Mouse (Mus musculus): Measurements from ENCODE around the gene Vrk2. TPM values are rescaled to one million over a fixed set of nuclear protein-coding genes. Genes with fewer than 3 reads are reported as not detected.

Vrk2 gene
- polyA plus RNA-seq (2012; rRNA removed): 2.1 and 2.2 TPM in 2 replicates

GRCm38 (mm10) chr11:26593061-26594059, at the start of gene Vrk2, which contains the start of gene Gm6899:
Gene Vrk2, minus strand, starts transcription at chr11:26593999.
Gene Gm6899, plus strand, starts transcription at chr11:26593241.
- WGBS: under 1% methylated on average over 60 of the region's 60 CpGs
- peak; percentile 56 for DNase-seq (ENCODE audit: low read depth, low spot score)

- 85% methylated on average over 1 of the region's 1 CpGs for WGBS
- no peak for DNase-seq (ENCODE audit: low read depth, low spot score)
These were observed 48.3 kb upstream of the Vrk2 start for GRCm38 (mm10) chr11:26642141-26642540.

GRCm38 (mm10) chr11:26640314-26640785, 46.6 kb upstream of the Vrk2 start:
- WGBS: 38% methylated on average over 8 of the region's 8 CpGs
- DNase-seq (ENCODE audit: low read depth, low spot score): no peak

- WGBS: 77% methylated on average over 1 of the region's 1 CpGs
- no peak for DNase-seq (ENCODE audit: low read depth, low spot score)
These were observed 42.4 kb upstream of the Vrk2 start for GRCm38 (mm10) chr11:26636239-26636638.

- DNase-seq (ENCODE audit: low read depth, low spot score): no peak
- 80% methylated on average over 5 of the region's 5 CpGs for WGBS
These were observed 28.9 kb upstream of the Vrk2 start for GRCm38 (mm10) chr11:26622727-26623126.

DNA sequence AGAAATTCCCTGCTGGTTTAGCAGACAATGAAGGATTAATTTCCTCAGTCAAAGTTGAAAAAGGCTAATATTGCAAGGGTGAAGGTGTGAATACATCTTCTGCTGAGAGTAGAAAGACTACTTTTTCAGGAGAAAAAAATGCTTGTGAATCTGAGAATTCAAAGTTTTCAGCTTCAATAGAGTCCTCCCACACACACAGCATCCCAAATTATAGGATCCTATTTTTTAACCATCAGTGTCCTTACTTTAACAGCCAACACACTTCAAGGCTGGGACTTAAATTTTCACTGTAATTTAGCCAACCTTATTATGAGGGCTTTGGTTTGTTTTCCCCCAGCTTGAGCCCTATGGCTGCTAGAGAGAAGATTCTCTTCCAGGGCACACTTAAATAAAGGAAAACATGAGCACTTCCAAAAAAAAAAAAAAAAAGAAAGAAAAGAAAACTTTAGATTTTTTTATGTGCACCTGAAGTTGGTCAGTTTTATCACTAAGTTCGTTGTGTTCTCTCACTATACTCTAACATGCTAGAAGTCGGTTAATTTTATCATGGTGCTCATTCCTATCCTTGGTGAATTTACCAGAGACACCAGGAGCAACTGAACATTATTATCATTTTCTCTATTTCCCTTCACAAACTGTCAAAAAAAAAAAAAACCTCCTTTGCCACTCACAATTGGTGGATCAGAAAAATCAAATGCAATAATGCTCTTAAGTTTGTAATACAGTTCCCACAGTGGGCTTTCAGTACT, 24.9 kb upstream of the Vrk2 start:
- 83% methylated on average over 2 of the region's 2 CpGs for WGBS
- DNase-seq (ENCODE audit: low read depth, low spot score): no peak

DNA sequence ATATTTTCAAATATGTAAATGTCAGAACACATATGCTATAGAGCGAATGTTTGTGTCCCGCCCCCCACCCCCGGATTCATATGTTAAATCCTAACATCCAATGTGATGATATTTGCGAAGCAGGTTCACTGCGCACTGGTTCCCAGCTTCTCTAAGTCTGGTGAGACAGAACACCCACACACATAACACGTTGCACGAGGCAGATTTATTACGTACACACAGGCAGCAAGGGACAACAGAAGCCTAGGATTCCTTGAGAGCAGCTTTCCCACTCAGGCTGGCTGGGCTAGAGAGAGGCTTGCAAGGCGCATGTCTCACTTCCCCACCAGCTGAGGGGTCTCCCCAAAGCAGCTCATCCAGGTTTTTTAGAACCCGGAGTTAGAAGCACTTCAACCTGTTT, 15.0 kb upstream of the Vrk2 start:
- WGBS: 61% methylated on average over 10 of the region's 10 CpGs
- no peak for DNase-seq (ENCODE audit: low read depth, low spot score)

DNA sequence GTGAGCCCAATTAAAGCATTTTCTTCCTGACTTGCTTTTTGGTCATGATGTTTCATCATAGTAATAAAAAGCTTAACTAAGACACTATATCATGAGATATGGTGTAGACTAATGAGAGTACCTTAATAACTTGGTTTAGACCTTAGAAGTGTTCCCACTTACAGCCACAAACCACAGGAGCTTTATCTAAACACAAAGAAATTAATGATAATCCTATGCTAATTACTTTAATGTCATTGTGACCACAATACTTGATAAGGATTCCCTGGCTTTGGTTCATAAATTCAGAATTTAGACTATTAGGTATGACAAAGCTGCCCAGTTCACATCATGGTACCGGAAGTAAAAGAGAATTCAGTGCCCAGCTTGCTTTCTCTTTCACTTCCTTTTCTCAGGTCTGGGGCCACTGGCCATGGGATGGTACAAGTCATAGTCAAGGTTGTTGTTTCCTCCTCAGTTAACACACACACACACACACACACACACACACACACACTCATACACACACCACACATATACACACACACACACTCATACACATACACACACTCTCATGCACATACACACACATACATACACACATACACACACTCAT, 10.4 kb upstream of the Vrk2 start:
- DNase-seq (ENCODE audit: low read depth, low spot score): no peak
- 80% methylated on average over 1 of the region's 1 CpGs for WGBS

DNA sequence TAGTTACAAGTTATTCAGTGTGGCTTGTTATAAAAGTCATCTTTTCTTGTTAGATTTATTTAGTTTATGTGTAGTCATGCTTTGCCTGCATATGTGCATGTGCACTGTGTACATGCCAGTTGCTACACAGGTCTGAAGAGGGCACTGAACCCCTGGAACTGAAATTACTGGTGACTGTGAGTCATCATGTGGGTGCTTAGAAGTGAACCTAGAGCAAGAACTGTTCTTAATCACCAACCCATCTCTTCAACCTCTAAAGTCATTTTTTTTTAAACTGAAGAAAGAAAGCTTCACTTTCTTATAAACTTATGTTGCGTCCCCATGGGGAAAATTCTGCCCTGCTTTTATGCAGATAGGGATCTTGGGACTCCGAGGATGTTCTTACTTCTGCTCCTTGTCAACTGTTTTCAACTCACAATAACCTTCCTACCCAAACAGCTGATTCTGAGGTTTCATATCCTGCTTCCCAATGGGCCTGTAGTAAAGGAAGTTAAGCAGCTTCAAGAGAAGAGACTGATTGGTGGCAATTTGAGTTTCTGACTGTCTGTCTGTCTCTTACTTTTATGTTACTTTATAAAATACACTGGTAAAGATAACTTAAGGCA, 7.9 kb upstream of the Vrk2 start:
- no peak for DNase-seq (ENCODE audit: low read depth, low spot score)
- WGBS: 85% methylated on average over 2 of the region's 2 CpGs

GRCm38 (mm10) chr11:26600692-26601091, 6.9 kb upstream of the Vrk2 start:
- WGBS: 82% methylated on average over 4 of the region's 4 CpGs
- DNase-seq (ENCODE audit: low read depth, low spot score): no peak

- DNase-seq (ENCODE audit: low read depth, low spot score): no peak
These were observed 5.1 kb upstream of the Vrk2 start for GRCm38 (mm10) chr11:26598876-26599275.

GRCm38 (mm10) chr11:26597761-26598160, 4.0 kb upstream of the Vrk2 start:
- WGBS: 52% methylated on average over 6 of the region's 6 CpGs
- no peak for DNase-seq (ENCODE audit: low read depth, low spot score)

More at GRCm38 (mm10) chr11:26598876-26599275, 5.1 kb upstream of the Vrk2 start:
- 33% methylated on average over 1 of the region's 1 CpGs for WGBS

GRCm38 (mm10) chr11:26597145-26597544, 3.3 kb upstream of the Vrk2 start:
- DNase-seq (ENCODE audit: low read depth, low spot score): no peak
- 58% methylated on average over 6 of the region's 6 CpGs for WGBS

DNA sequence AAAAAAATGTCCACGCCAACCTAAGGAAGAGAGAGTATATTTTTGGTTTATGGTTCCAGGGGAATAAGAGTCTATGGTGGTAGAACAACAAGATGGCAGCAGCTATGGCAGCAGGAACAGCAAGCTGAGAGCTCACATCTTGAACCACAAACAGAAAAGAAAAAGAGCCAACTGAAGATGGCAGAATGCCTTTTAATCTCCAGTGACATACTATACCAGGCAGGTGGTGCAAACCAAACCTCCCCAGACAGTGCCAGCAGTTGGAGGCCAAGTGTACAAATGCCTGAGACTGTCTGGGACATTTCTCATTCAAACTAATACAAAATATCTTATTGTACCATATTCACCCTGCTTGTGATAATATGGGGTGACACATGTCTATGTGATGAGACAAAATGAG, 2.4 kb upstream of the Vrk2 start:
- no peak for DNase-seq (ENCODE audit: low read depth, low spot score)
- WGBS: 88% methylated on average over 1 of the region's 1 CpGs

DNA sequence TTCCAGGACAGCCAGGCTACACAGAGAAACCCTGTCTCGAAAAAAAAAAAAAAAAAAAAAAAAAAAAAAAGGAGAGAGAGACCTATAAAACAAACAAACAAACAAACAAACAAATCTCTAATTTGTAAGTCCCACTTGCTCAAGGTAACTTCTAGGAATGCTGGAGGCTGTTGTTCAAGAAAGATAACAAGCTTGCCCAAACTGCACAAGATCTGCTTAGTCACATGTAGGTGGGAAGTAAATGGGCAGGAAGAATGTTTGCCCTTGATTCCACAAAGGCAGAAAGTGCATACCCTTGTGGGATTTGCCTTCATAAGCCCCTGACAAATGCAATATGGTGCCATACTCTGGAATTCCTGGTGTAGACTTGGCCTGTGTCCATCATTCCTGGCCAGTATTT, 688 bp upstream of the Vrk2 start:
- no peak for DNase-seq (ENCODE audit: low read depth, low spot score)
- WGBS: 58% methylated on average over 1 of the region's 1 CpGs

DNA sequence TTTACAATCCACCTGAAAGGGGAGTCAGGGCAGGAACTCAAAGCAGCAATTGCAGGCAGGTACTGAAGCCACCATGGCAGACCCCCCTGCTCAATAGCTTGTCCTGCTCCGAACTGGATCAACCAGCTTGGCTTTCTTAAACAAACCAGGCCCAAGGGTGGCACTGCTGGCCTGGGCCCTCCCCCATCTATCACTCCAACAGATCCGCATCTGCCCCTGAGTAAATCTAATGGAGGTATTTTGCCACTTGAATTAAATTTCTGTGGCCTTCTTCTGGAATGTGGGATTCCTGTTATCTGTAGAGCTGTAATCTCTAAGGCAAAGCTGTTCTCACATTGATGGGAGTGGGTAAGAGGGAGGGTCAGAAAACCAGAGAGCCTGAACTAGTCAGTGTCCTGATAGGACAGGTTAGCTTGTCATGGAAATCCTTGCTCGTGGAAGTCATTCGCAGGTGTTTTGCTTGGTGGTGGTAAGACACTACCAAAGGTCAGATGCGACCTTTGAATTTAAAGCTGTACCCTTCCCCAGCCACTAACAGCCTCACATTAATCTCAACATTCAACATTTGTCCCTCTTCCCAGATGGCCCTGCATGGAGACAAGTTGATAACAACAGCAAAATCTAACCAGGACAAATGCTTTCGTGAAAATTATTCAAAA, 1.3 kb downstream of the Vrk2 start:
- WGBS: 21% methylated on average over 6 of the region's 6 CpGs
- DNase-seq (ENCODE audit: low read depth, low spot score): peak; percentile 6

DNA sequence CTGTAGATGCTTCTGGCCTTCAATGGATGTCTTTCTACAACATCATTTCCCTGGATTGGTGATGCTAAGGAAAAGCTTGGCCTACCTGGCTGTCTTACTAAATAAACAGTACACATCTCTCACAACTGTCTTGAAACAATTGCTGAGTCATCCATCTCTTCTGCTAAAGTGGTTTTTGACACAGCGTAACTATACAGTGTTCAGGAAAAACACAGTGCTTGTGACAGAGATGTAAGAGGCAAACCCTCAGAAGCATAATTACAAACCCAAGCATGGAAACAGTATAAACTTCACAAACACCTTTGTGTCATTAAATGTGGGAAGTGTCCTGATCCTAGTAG, 6.6 kb downstream of the Vrk2 start:
- WGBS: 98% methylated on average over 1 of the region's 1 CpGs
- DNase-seq (ENCODE audit: low read depth, low spot score): no peak

- DNase-seq (ENCODE audit: low read depth, low spot score): no peak
- WGBS: 70% methylated on average over 6 of the region's 6 CpGs
These were observed 7.2 kb downstream of the Vrk2 start for GRCm38 (mm10) chr11:26586367-26587183.

Measured in large intestine, adult 2 months (tissue).